Comparison of ENCODE assay signal across 8 mouse cellular contexts in the genomic region with DNA sequence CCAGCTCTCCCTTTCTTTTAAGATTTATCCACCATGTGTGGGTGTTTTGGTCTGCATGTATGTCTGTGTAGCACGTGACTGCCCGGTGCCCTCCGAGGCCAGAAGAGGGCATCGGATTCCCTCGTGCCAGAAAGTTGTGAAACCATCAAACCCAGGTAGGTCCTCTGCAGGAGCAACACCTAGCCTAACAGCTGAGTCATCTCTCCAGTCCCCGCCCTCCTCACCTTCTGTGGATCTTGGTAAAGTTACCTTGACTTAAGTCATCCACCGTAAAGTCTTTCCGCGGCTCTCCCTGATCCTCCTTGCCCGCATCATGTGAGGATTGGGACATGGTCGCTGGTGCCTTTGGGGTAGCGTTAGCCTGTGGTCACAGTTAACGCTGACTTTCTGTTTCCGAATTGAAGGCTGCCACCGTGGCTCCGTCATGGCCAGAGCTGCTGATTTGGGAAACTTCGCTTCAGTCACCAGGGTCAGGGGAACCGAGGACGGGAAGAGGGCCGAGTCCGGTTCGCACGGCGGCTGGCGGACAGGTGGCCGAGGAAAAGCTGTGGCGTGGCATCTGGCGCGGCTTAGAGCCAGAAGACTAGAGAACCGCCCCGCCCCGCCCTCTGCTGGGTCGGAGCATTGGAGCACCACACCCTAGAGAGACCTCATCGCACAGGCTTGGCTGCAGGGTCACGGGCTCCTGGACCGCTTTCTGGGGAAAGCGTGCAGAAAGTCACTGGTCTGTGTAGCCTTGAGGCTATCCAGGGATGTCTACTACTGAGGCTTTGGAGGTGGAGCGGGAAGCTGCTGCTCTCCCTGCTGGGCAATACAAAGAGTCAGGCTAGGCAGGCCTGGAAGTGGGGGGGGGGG. TPM values are rescaled to one million over a fixed set of nuclear protein-coding genes. Genes with fewer than 3 reads are reported as not detected.
DNase-seq lines count a peak whose midpoint lies in the region; ATAC-seq lines count a peak whose summit lies in the region.

No protein-coding gene starts in this region.

- WGBS in forebrain, embryonic 10.5 days, result 3% methylated on average over 38 of the region's 38 CpGs
- 4% methylated on average over 38 of the region's 38 CpGs for WGBS in hindbrain, embryonic 10.5 days
- WGBS in liver, embryonic 16.5 days (ENCODE audit: insufficient replicate concordance), result 5% methylated on average over 38 of the region's 38 CpGs

- peaks cover 27% of the 10 kb centered on the region for H3K4me1 ChIP-seq in forebrain, embryonic 10.5 days
- H3K4me1 ChIP-seq in hindbrain, embryonic 10.5 days (replicated peaks), result peaks cover 29% of the 10 kb centered on the region
- H3K4me1 ChIP-seq in liver, embryonic 16.5 days (ENCODE audit: control insufficient read depth, low read depth, low read length), result no peaks in the 10 kb centered on the region

- peak overlapping the region; percentile 52 for H3K4me3 ChIP-seq in forebrain, embryonic 10.5 days
- peak overlapping the region; percentile 51 for H3K4me3 ChIP-seq in hindbrain, embryonic 10.5 days
- H3K4me3 ChIP-seq in liver, embryonic 16.5 days (ENCODE audit: low read depth, low read length), result peak overlapping the region; percentile 11; the same call in 1 of the 2 replicates

- no peak for ATAC-seq in liver, embryonic 16.5 days (ENCODE audit: low read depth)

- peaks cover 17% of the 10 kb centered on the region for H3K9me3 ChIP-seq in forebrain, embryonic 10.5 days
- H3K9me3 ChIP-seq in hindbrain, embryonic 10.5 days, result peaks cover 17% of the 10 kb centered on the region
- H3K9me3 ChIP-seq in liver, embryonic 16.5 days (replicated peaks; ENCODE audit: control insufficient read depth, low read length), result no peaks in the 10 kb centered on the region; the same call in 1 of the 2 replicates

- peaks cover 45% of the 10 kb centered on the region for H3K27me3 ChIP-seq in forebrain, embryonic 10.5 days (ENCODE audit: poor library complexity, severe bottlenecking)
- H3K27me3 ChIP-seq in hindbrain, embryonic 10.5 days (ENCODE audit: insufficient read depth, poor library complexity, severe bottlenecking), result peaks cover 51% of the 10 kb centered on the region
- peaks cover 14% of the 10 kb centered on the region for H3K27me3 ChIP-seq in liver, embryonic 16.5 days (ENCODE audit: control insufficient read depth, insufficient read depth, low read depth, low read length)

- peak overlapping the region; percentile 27; the same call in 1 of the 2 replicates for H3K4me2 ChIP-seq in liver, embryonic 16.5 days (ENCODE audit: low read depth, low read length)

- peak; percentile 14 for DNase-seq in thymus, postnatal 4 days
- no peak for DNase-seq in thymus, postnatal 25 days
- no peak for DNase-seq in forebrain, embryonic 10.5 days (ENCODE audit: extremely low spot score, low spot score)
- peak; percentile 57 for DNase-seq in hindbrain, embryonic 10.5 days (ENCODE audit: low spot score)
- DNase-seq in skeletal muscle tissue, adult 2 months (ENCODE audit: low read depth, low spot score), result peak; percentile 13
- DNase-seq in spleen, postnatal 4 days (ENCODE audit: low spot score in 2 of 2), result no peak
- DNase-seq in layer of hippocampus, adult 18-20 months (ENCODE audit: low spot score in 2 of 2), result no peak

- peak overlapping the region; percentile 48; the same call in 1 of the 2 replicates for H3K27ac ChIP-seq in forebrain, embryonic 10.5 days
- H3K27ac ChIP-seq in hindbrain, embryonic 10.5 days, result peak overlapping the region; percentile 66
- H3K27ac ChIP-seq in liver, embryonic 16.5 days (ENCODE audit: low read length), result no peak overlapping the region

- H3K36me3 ChIP-seq in forebrain, embryonic 10.5 days (replicated peaks), result no peaks in the 10 kb centered on the region
- no peaks in the 10 kb centered on the region for H3K36me3 ChIP-seq in hindbrain, embryonic 10.5 days
- no peaks in the 10 kb centered on the region for H3K36me3 ChIP-seq in liver, embryonic 16.5 days (ENCODE audit: control insufficient read depth, insufficient read depth)

- no peak overlapping the region for H3K9ac ChIP-seq in liver, embryonic 16.5 days (ENCODE audit: low read depth, low read length)

RNA-seq across cellular contexts. Expression of a gene that starts 13.4 kb away (rescaled TPM):
- polyA plus RNA-seq in forebrain, embryonic 10.5 days (2016; fragmentation: Nextera tagmentation; extraction: Ambion mirVana), result 15.5 and 18.2 TPM in 2 replicates
- 16.6 and 17.5 TPM in 2 replicates for polyA plus RNA-seq in hindbrain, embryonic 10.5 days (2016; fragmentation: Nextera tagmentation; extraction: Ambion mirVana)
- 1.6 and 2.0 TPM in 2 replicates for polyA plus RNA-seq in liver, embryonic 16.5 days (2015; fragmentation: Nextera tagmentation; extraction: Ambion mirVana)
- 10 to 100 TPM; 75.8 to 90.7 TPM for total RNA-seq in layer of hippocampus, adult 18-20 months (2021)

RNA-seq across cellular contexts. Expression of a gene that starts 33.1 kb away (rescaled TPM):
- not detected in 2 replicates for polyA plus RNA-seq in forebrain, embryonic 10.5 days (2016; fragmentation: Nextera tagmentation; extraction: Ambion mirVana)
- polyA plus RNA-seq in hindbrain, embryonic 10.5 days (2016; fragmentation: Nextera tagmentation; extraction: Ambion mirVana), result not detected in 2 replicates
- polyA plus RNA-seq in liver, embryonic 16.5 days (2015; fragmentation: Nextera tagmentation; extraction: Ambion mirVana), result not detected in 2 replicates
- not detected for total RNA-seq in layer of hippocampus, adult 18-20 months (2021)

Comparison
In these comparisons a context has a peak if more than half of its experiments do, and no peak if none do; other contexts are left out.
1. DNase-seq: peak in thymus, postnatal 4 days (single experiment), hindbrain, embryonic 10.5 days (single experiment) and skeletal muscle tissue, adult 2 months (single experiment); none in thymus, postnatal 25 days (single experiment), forebrain, embryonic 10.5 days (single experiment), spleen, postnatal 4 days (0 of 2) and layer of hippocampus, adult 18-20 months (0 of 2).
2. Peak in every context shown above with its lines, with median percentiles within 50 percentile points of each other: H3K4me3 ChIP-seq.